Mouse (Mus musculus): ENCODE results near the gene Gtf3c5. TPM values are rescaled to one million over a fixed set of nuclear protein-coding genes. Genes with fewer than 3 reads are reported as not detected.

Gene Gtf3c5
- polyA plus RNA-seq (2014; fragmentation: Illumina TruSeq; extraction: RNeasy Lipid Tissue Mini Kit (QIAGEN cat#74804); ENCODE audit: insufficient read depth, low read depth, low replicate concordance), result 13.6 TPM

GRCm38 (mm10) chr2:28583651-28584050, at the start of gene Gtf3c5:
Gene Gtf3c5 (minus strand): TSS chr2:28583751.

GRCm38 (mm10) chr2:28621664-28622171, 38.2 kb upstream of the Gtf3c5 start, which contains the start of gene Gfi1b:
Gene Gfi1b (minus strand): TSS chr2:28621982.

GRCm38 (mm10) chr2:28563303-28563702, 20.2 kb downstream of the Gtf3c5 start, which contains the start of gene Cel:
Gene Cel (minus strand): TSS chr2:28563403.

Other genes starting within 250 kb of the Gtf3c5 start
- 2.1 TPM for gene Ppp1r26, start 137.0 kb downstream of the Gtf3c5 start, polyA plus RNA-seq (2014; fragmentation: Illumina TruSeq; extraction: RNeasy Lipid Tissue Mini Kit (QIAGEN cat#74804); ENCODE audit: insufficient read depth, low read depth, low replicate concordance)
- gene 1700007K13Rik, start 117.4 kb downstream of the Gtf3c5 start, polyA plus RNA-seq (2014; fragmentation: Illumina TruSeq; extraction: RNeasy Lipid Tissue Mini Kit (QIAGEN cat#74804); ENCODE audit: insufficient read depth, low read depth, low replicate concordance), result 35.3 TPM
- gene Mrps2, start 115.7 kb downstream of the Gtf3c5 start, polyA plus RNA-seq (2014; fragmentation: Illumina TruSeq; extraction: RNeasy Lipid Tissue Mini Kit (QIAGEN cat#74804); ENCODE audit: insufficient read depth, low read depth, low replicate concordance), result 11.3 TPM
- 1.2 TPM for gene Gbgt1, start 86.9 kb downstream of the Gtf3c5 start, polyA plus RNA-seq (2014; fragmentation: Illumina TruSeq; extraction: RNeasy Lipid Tissue Mini Kit (QIAGEN cat#74804); ENCODE audit: insufficient read depth, low read depth, low replicate concordance)
- gene Gm10134, start 77.7 kb downstream of the Gtf3c5 start, polyA plus RNA-seq (2014; fragmentation: Illumina TruSeq; extraction: RNeasy Lipid Tissue Mini Kit (QIAGEN cat#74804); ENCODE audit: insufficient read depth, low read depth, low replicate concordance), result not detected
- 14.7 TPM for gene Ralgds, start 70.6 kb downstream of the Gtf3c5 start, polyA plus RNA-seq (2014; fragmentation: Illumina TruSeq; extraction: RNeasy Lipid Tissue Mini Kit (QIAGEN cat#74804); ENCODE audit: insufficient read depth, low read depth, low replicate concordance)
- not detected for gene Cel, start 20.3 kb downstream of the Gtf3c5 start, polyA plus RNA-seq (2014; fragmentation: Illumina TruSeq; extraction: RNeasy Lipid Tissue Mini Kit (QIAGEN cat#74804); ENCODE audit: insufficient read depth, low read depth, low replicate concordance)
- gene Gfi1b, start 38.2 kb upstream of the Gtf3c5 start, polyA plus RNA-seq (2014; fragmentation: Illumina TruSeq; extraction: RNeasy Lipid Tissue Mini Kit (QIAGEN cat#74804); ENCODE audit: insufficient read depth, low read depth, low replicate concordance), result 0.18 TPM
- 4.4 TPM for gene Tsc1, start 57.5 kb upstream of the Gtf3c5 start, polyA plus RNA-seq (2014; fragmentation: Illumina TruSeq; extraction: RNeasy Lipid Tissue Mini Kit (QIAGEN cat#74804); ENCODE audit: insufficient read depth, low read depth, low replicate concordance)
- 21.6 TPM for gene Spaca9, start 116.0 kb upstream of the Gtf3c5 start, polyA plus RNA-seq (2014; fragmentation: Illumina TruSeq; extraction: RNeasy Lipid Tissue Mini Kit (QIAGEN cat#74804); ENCODE audit: insufficient read depth, low read depth, low replicate concordance)
- 5.4 TPM for gene Ak8, start 116.4 kb upstream of the Gtf3c5 start, polyA plus RNA-seq (2014; fragmentation: Illumina TruSeq; extraction: RNeasy Lipid Tissue Mini Kit (QIAGEN cat#74804); ENCODE audit: insufficient read depth, low read depth, low replicate concordance)

Measured in lung, adult 10 weeks (tissue).